Mouse (Mus musculus): ENCODE measurements around the gene Bicc1. TPM values are rescaled to one million over a fixed set of nuclear protein-coding genes. Genes with fewer than 3 reads are reported as not detected.

Gene Bicc1
- polyA plus RNA-seq, 3 experiments from 2014 or later = 0.27 TPM; not detected in 2

- ATAC-seq = no peak
These were observed 39.3 kb downstream of the Bicc1 start for GRCm38 (mm10) chr10:71120121-71120768.

DNA sequence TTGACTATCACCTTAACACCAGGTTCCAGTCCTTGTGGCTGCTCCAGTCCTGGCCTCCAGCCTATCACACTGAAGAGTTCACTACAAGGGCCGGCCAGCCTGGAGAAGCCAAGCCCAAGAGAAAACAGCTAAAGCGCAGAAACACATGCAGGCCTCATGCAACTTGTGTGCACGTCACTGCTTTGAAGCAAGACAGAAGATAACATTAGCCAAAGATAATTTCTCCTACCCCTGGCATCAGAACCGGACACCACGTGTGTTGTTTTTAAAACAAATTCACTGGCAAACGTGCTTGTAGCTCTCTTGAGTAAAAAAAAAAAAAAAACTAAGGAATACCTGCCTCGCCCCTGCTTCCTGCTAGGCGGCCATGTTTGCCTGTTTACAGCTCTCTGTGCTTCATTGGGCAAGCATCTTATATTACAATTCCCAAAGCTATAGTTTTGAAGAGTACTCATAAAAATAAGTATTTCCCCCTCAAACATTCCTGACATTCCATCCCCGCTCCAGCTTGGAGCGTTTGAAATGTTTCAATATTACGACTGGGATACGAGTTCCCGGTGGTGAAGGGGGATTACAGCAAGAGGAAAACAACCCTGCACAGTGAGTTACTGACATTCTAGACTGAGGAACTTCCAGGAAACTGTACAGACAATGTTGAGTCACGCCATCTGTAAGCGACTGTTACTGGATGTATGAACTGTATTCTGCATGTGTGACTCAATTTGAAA lies 40.2 kb downstream of the Bicc1 start:
- no peak for ATAC-seq

DNA sequence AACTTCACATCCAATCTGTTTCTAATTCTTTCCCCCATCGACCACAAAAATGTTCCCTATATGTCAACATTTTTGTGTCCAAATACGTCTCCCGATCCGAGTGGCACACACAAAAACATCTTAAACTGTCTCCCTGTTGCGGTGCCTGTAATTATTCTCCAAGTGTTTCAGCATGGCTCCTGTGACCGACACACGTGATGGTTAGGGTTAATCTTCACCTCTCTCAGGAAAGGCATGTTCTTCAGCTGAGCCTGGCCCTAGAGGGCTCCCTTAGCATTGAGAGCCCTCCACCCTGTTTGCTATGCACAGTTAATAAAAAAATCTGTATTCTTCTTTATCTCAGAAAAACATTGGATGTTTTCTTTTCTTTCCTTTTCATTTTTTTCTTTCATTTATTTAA lies 41.7 kb downstream of the Bicc1 start:
- no peak for ATAC-seq

- no peak for ATAC-seq
These were observed 45.1 kb downstream of the Bicc1 start for GRCm38 (mm10) chr10:71114260-71114920.

- no peak for ATAC-seq
These were observed 52.9 kb downstream of the Bicc1 start for GRCm38 (mm10) chr10:71106491-71107205.

GRCm38 (mm10) chr10:71104791-71105190 lies 54.7 kb downstream of the Bicc1 start:
- ATAC-seq = no peak

GRCm38 (mm10) chr10:71100815-71101499 lies 58.5 kb downstream of the Bicc1 start:
- no peak for ATAC-seq

DNA sequence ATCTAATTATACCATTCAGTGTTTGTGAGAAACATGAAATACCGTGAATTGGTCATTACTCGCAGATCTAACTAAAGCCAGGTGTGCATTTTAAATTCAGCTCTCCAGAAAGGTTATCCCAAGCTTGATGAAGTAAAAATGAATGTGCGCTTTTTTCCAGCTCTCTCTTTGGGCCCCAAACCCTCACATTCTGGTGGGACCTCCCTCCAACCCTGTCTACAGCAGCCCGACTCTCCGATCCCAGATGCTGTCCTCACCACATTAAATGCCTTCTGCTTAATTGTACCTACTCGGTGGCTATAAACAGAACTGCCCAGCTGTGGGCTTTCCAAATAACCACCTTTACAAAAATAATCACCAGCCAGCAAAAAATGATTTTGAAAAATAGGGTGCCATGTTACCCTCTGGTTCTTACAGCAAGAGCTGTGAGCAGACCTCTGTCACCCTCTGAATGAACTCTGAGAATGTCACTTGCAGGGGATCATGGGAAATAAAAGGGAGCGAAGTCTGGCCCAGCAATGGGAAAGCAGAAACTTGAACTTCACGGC lies 64.7 kb downstream of the Bicc1 start:
- ATAC-seq = no peak

DNA sequence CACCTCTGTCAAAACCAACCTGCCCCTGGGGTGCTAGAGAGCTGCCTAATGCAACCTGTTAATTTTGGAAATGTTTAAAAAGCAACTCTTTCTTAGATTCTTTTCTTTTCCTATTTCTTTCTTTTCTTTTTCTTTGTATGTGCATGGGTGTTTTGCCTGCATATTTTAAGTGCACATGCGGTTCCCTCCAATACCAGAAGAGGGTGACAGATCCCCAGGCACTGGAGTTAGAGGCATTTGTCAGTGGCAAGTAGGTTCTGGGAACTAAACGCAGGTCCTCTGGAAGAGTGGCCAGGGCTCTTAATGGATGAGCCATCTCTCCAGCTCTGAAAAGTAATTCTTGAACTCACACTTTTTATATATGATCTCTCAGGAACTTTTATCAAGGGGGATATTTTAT lies 66.2 kb downstream of the Bicc1 start:
- ATAC-seq = no peak

GRCm38 (mm10) chr10:71087359-71087716 lies 72.2 kb downstream of the Bicc1 start:
- no peak for ATAC-seq

DNA sequence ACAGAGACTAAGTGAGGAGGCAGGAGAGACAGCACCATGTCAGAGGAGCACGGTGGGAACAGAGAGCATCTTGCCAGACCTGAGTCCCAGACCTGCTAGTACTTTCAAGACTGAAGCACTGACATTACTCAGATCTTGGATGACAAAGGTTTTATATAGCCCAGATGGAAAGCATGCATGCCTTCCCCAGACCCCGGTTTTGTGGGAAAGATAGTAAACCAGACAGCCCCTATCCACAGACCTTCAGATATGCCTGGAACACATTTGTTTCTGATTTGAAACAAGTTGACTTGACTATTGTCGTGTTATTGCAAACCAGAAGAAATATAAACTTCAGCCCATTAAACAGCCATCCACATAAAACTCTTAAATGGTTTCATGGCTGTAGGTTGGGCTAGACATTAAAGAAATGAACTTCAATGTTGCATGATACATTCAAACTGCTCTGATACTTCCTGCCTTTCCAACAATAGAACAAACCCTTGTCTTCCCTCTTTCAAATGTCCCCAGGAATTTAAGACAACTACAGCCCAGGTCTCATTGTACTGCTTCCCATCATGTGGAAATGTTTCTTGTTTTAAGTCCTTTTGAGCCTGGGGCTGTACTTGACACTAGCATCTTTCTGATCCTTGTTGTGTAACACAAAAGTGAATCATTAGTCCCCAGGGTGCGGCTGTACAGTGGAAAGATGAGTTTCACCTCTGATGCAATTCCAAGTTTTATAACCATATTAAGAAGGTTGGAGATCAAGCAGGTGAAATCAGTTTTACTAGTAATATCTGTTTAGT lies 72.7 kb downstream of the Bicc1 start:
- ATAC-seq = no peak

GRCm38 (mm10) chr10:71082986-71083385 lies 76.5 kb downstream of the Bicc1 start:
- ATAC-seq = no peak

DNA sequence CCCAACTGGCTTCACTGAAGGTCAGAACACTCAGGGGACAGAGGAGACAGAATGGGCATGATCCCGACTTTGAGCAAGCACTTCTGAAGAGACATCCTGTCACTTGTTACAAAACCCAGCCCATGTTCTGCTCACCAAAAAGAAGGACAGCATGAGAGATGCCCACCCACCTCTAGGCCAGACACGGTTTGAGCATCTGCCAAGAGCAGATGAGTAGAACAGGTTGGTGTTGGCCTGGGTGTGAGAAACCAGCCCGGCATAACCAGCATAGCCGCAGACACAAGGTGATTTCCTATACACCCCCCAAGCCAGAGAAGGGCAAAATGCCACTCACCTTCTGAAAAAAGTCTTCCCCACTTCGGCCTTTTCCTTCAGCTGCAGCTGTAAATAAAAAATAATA lies 80.6 kb downstream of the Bicc1 start:
- no peak for ATAC-seq

DNA sequence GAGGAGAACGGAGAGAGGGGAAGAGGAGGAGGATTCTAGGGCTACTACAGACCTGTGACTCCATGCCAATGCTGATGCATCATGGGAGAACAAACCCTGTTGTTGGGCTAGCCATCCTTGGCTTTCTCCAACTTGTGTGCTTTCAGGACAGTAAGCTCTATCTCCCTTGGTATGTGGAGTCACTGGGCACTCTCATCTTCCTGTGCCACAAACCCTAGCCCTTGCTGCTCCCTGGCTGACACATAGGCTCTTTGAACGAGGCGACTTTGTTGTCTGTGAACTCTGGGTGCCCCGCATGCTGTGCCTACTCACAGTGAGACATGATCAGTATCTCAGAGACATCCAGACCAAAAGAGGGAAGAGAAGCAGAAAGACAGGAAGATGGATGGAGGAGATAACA lies 94.5 kb downstream of the Bicc1 start:
- ATAC-seq = no peak

DNA sequence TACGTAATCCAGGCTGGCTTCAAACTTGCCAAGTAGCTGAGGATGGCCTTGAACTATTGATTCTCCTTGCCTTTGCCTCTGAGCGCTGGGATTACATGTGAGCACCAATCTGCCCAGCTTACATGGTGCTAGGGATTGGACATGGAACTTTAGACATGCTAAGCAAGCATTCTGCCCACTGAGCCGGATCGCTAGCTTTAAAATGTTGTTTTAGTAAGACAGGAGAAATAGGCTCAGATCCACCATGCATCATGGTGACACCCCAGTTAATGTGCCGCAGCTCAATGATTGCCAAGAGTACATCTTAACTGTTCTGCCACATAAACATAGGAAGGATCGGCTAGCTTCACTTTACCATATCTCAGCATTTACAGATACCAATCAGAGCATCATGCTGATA lies 94.9 kb downstream of the Bicc1 start:
- ATAC-seq = no peak

- no peak for ATAC-seq
These were observed 97.3 kb downstream of the Bicc1 start for GRCm38 (mm10) chr10:71062151-71062550.

DNA sequence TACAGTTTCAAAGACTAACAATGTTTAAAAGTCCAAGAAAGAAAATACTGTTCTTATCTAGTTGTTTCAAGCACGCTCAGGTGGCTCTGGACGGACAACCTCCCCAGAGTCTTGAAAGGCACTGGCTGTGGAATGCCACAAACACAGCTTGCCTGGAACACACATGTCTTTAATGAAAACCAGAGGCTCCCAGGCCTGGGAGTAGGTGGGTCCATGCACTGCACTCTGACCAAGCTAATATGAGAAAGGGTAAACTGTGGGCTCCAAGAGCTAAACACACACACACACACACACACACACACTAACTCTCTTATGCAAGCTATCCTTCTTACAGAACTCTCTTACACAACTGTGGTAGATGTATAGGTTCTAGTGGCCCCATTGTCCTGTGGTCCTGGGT lies 99.2 kb downstream of the Bicc1 start:
- ATAC-seq = no peak

- ATAC-seq = no peak
These were observed 100.8 kb downstream of the Bicc1 start for GRCm38 (mm10) chr10:71058616-71059247.

- no peak for ATAC-seq
These were observed 101.4 kb downstream of the Bicc1 start for GRCm38 (mm10) chr10:71058070-71058469.

GRCm38 (mm10) chr10:71052748-71053147 lies 106.8 kb downstream of the Bicc1 start:
- ATAC-seq = no peak

DNA sequence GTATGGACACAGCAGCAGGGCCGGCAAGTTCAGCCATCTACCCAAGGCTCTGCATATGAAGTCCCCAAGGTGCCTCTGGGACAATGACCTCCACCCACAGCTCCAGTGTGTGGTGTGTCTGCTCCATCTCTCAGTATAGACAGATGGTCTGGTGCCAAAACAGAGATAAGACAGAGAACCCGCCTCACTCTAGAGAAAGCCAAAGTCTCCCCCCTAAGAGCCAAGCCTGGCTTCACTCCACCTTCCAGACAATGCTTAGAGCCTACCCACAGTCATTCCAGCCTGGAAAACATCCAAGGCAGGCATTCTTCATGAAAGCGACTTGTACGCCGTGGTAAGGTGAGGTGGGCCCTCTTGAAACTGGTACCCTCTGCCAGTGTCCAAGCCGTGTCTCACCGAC lies 107.3 kb downstream of the Bicc1 start:
- no peak for ATAC-seq
